Mouse (Mus musculus) bone marrow macrophage, adult 2 months (primary cell): ENCODE measurements around the gene Sytl3. TPM values are rescaled to one million over a fixed set of nuclear protein-coding genes. Genes with fewer than 3 reads are reported as not detected.

Experiments
- H3K27ac ChIP-seq: 2 replicates; pipeline ENCODE4 v1.5.1; 2012; ENCODE audit warnings: low read depth, low read length; ENCODE audit not compliant: insufficient read depth
- H3K4me1 ChIP-seq: 2 replicates; pipeline ENCODE4 v1.6.1; 2012; ENCODE audit warnings: low read length; ENCODE audit not compliant: control insufficient read depth, insufficient read depth
- H3K4me3 ChIP-seq: 2 replicates; pipeline ENCODE4 v1.5.1; 2012; ENCODE audit warnings: mild to moderate bottlenecking, low read length, moderate library complexity; ENCODE audit not compliant: insufficient read depth
- CTCF ChIP-seq: IDR thresholded peaks from 2 replicates; pipeline ENCODE4 v1.5.1; 2012; ENCODE audit warnings: low read depth, mild to moderate bottlenecking, low read length, moderate library complexity
- POLR2A ChIP-seq: IDR thresholded peaks from 2 replicates; pipeline ENCODE4 v1.6.1; 2012; ENCODE audit warnings: mild to moderate bottlenecking, low read depth, low read length, borderline replicate concordance
- polyA plus RNA-seq: library from polyadenylated mRNA; stranded (reverse); fragments of >200 nt; gene quantifications from 2 replicates; pipeline ENCODE4 v1.2.4, GENCODE M21; 2012; ENCODE audit not compliant: missing spikeins, insufficient read depth, insufficient read length

The Sytl3 gene
- polyA plus RNA-seq, 1 experiment, result not detected

DNA sequence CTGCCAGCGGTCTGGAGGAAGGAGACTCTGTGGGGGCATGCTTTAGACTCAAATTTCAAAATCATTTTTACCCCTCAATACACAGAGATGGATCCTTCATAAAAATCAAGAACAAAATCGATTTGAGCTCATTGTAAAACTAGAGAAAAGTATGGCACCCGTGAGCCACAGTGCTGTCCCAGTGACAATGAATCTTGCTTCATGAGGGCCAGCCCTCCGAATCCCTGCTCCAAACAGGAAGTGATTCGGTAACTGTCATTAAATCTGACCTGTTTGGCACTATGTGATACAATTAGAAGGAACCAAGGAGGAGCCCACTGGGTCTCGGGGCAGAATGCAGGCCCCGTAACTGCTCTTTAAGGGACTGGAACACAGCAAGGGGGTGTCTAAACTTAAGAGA is 79.9 kb downstream of the Sytl3 start:
- peaks cover 18% of the 10 kb centered on the region for H3K4me1 ChIP-seq
- TF ChIP-seq CTCF, result no peak
- TF ChIP-seq POLR2A, result no peak
- no peak overlapping the region for H3K27ac ChIP-seq
- H3K4me3 ChIP-seq, result no peak overlapping the region

- Histone ChIP-seq H3K4me1 (peaks cover 18% of the 10 kb centered on the region), H3K27ac (no peak overlapping the region), H3K4me3 (no peak overlapping the region)
- TF ChIP-seq POLR2A (no peak), CTCF (no peak)
Measured at GRCm38 (mm10) chr17:6739266-6739665, 80.4 kb downstream of the Sytl3 start.

DNA sequence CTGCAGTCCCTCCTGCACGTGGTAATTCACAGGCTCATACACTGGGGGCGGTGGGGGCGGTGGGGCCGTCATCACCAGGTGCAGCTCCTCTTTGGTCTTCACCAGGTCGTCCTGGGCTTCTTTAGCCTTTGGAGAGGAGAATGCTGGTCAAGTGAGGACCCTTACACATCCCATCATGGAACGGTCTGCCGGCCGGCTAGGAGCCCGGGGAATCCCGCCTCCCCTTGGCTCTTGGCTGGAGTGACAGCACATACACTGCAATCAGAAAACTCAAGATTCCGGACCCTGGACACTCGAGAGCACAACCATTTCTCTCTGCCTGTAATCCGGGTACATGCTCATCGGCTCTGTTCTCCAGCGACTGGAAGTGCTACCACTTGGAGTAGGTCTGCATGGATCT is 80.9 kb downstream of the Sytl3 start:
- Histone ChIP-seq H3K27ac (no peak overlapping the region), H3K4me3 (no peak overlapping the region), H3K4me1 (peaks cover 18% of the 10 kb centered on the region)
- TF ChIP-seq POLR2A (no peak), CTCF (no peak)

GRCm38 (mm10) chr17:6740331-6741170 is 81.7 kb downstream of the Sytl3 start:
- H3K4me3 ChIP-seq, result no peak overlapping the region
- TF ChIP-seq POLR2A, result no peak
- no peak for TF ChIP-seq CTCF
- H3K27ac ChIP-seq, result no peak overlapping the region
- H3K4me1 ChIP-seq, result peaks cover 18% of the 10 kb centered on the region

DNA sequence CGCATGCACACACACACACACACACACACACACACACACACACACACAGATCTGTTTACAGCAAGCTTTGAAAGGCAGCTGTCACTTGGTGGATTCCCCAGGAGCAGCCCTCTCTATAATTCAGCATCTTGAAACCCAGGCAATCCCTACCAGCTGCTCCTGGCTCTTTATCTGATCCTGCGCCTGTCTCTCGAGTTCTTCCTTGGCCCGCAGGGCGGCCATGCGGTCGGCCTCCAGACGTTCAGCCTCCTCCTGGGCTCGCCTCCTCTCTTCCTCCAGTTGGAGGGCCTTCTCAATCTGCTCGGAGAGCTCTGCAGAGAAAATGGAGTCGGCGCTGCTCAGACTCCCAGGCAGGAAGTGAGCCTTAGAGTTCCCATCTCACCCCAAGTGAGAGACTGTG is 82.4 kb downstream of the Sytl3 start:
- TF ChIP-seq CTCF (no peak), POLR2A (no peak)
- H3K4me1 ChIP-seq, result peaks cover 24% of the 10 kb centered on the region

DNA sequence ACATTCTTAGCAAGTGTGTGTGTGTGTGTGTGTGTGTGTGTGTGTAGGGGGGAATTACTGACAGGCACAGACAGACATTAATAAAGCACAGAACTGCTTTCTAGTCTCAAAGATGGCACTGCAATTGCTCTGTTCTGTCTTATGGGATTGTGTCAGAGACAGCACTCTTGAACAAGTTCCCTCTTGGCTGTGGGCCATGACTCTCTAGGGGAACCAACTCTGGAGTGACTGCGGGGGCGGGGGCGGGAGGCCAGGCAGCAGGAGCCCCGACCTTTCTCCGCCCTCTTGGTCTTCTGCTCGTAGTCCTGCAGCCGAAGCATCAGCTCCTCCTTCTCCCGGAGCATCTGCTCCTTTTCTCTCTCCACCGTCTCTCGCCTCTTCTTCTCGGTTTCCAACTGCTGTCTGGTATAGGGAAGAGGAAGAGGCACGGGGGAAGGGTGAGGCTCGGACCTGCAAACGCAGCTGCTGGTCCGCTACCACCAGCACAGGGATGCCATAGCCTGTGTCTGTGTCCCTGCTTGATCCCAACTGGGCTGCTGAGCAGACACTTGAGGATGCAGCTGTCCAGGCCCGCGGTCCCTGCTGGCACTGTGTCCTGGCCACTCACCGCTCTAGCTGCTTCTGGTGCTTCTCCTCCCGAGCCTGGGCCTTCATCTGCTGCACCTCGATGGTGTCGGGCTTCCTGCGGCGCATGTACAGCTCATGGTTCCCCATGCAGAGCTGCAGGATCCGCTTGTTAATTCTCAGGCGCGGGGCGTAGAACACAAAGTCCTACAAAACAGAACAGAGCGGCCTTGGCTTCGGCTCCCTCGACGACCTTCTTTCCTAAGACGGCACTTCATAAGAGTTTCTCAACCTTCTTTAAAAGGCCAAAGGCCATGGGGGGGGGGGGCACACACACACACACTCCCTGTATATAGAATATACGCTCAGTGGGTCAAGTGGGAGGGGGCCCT is 83.5 kb downstream of the Sytl3 start:
- Histone ChIP-seq H3K27ac (no peak overlapping the region), H3K4me3 (no peak overlapping the region), H3K4me1 (peaks cover 32% of the 10 kb centered on the region)
- TF ChIP-seq POLR2A (no peak), CTCF (no peak)

More for the DNA sequence above, 82.4 kb downstream of the Sytl3 start:
- H3K27ac ChIP-seq, result no peak overlapping the region
- H3K4me3 ChIP-seq, result no peak overlapping the region

- Histone ChIP-seq H3K27ac (no peak overlapping the region), H3K4me3 (no peak overlapping the region), H3K4me1 (peaks cover 40% of the 10 kb centered on the region)
- no peak for TF ChIP-seq POLR2A
- no peak for TF ChIP-seq CTCF
Measured at GRCm38 (mm10) chr17:6743039-6743575, 84.2 kb downstream of the Sytl3 start.

DNA sequence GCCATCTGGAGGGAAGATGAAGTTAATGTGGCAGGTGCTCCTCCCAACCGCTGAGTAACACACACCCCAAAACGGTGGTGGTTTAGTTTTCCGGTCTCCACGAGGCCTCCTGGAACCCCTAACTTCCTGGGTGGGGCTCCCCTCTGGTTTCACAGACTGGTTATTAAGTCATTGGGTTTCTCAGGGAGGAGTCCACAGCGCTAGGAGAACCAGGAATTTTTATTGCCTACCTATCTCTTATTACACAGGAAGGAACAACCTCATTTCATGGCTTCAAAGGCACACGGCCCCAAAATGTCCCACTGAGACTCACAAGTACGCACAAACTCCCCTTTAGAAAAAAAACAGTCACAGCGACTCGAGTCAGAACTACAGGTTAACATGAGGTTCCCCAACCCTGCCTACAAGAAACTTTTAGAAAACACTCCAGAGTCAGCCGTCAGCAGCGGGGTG is 84.9 kb downstream of the Sytl3 start:
- Histone ChIP-seq H3K4me3 (no peak overlapping the region), H3K27ac (no peak overlapping the region), H3K4me1 (peaks cover 47% of the 10 kb centered on the region)
- TF ChIP-seq CTCF, result no peak
- no peak for TF ChIP-seq POLR2A

DNA sequence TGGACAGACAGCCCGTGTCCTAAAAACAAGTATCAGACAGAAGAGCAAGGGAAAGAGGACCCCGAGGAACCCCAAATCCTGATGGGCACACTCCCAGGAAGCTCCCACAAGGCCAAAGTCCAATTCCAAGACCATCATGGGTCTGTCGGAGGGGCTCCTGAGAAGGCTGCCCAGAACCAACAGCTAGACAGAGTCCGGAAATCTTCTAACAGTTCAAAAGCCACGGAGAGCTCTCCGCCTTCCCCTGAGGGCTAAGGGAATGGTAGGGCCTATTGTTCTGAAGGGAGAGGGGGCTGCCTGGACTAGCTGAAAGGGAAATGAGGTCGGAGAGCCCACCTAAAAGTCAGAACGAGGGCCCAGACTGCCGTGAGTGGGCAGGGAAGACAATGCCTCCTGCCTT is 85.5 kb downstream of the Sytl3 start:
- TF ChIP-seq CTCF (no peak), POLR2A (no peak)
- peaks cover 49% of the 10 kb centered on the region for H3K4me1 ChIP-seq
- no peak overlapping the region for H3K27ac ChIP-seq
- no peak overlapping the region for H3K4me3 ChIP-seq

DNA sequence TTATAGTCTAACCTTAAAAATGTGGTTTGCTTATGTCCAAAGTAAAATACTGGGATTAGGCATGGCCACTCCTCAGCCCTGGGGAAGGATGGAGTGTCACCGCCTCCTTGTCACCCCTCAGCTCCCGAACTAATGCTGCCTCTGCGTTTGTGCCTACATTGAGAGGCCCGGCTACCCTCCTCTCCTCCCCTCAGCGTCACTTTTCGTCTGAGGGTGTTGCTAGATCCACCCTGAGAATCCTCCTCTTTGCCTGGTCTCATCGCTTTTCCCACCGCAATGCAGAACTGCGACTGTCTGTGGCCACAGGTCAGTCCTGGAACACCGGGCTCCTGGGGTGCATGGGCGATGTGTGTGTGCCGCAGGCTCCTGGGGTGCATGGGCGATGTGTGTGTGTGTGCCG is 86.0 kb downstream of the Sytl3 start:
- Histone ChIP-seq H3K27ac (no peak overlapping the region), H3K4me1 (peaks cover 51% of the 10 kb centered on the region), H3K4me3 (no peak overlapping the region)
- TF ChIP-seq CTCF (no peak), POLR2A (no peak)
